Mouse (Mus musculus) E14TG2a.4 (cell line): ENCODE results near the gene Aldh2.

ENCODE experiments used
- CTCF ChIP-seq: conservative IDR thresholded peaks from 2 replicates; pipeline ENCODE4 v1.5.1; 2014; ENCODE audit warnings: low read length
- POU5F1 ChIP-seq: IDR thresholded peaks from 2 replicates; pipeline ENCODE4 v1.6.1; 2014; ENCODE audit warnings: low read length, borderline replicate concordance

DNA sequence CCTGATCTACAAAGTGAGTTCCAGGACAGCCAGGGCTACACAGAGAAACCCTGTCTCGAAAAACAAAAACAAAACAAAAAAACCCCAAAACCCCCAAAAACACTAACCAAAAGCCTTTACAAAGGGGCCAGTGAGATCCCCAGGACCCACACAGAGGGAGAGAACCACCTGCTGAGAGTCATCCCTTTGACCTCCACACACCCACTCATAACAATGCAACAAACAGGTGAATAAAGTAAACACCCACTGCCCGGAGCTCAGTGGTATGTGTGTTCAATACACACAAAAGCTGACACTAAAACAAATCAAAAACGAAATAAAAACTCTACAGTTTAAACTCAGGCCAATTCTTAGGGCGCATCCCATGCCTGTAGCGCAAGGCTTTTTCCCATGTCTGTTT is 53.6 kb downstream of the Aldh2 start:
- TF ChIP-seq CTCF = no peak
- TF ChIP-seq POU5F1 = no peak
